Mouse (Mus musculus): ENCODE measurements at regions not wholly inside any gene's neighbourhood (a gene's known extent, or its start where the extent isn't known, plus 50 kb on each side); places are given as distances from the start of the nearest gene placed in this dataset.

DNA sequence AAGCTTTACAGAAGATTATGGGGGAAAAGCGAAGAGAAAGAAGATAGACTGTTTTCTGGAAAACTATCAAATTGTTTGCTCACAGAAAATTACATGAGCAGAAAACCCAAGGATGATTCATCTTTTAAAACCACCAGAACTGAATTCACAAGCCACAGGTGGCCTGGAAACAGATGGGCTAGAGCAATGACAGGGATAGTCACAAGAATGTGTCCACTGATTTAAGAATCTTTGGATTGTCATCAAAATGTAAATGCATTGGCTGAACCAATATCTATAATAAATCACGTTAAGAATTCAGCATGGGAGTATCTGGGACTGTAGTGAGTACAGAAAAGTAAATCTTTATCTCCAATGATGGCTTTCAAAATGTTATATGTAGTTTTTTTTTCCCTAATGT, 602.2 kb downstream of the Ets1 start:
- no peak for DNase-seq

GRCm38 (mm10) chr9:33238846-33239245, 602.8 kb downstream of the Ets1 start:
- DNase-seq: no peak

DNA sequence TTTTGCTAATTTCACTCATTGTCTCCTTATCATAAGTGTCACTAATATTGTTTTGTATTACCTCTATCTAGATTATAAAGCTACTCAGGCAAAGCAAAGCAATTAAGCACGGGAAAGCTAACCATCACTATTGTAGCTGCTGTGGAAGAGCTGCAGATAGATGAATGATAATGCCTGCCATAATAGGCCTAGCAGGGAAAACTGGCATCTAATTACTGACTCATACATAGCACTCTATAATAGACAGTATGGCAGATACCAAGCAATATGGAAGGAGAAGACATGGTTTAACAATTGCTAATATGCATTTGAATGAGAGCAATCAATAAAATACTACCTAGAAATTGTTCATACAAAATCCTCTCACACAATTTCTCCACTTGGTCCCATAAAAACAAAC, 604.5 kb downstream of the Ets1 start:
- DNase-seq: no peak

GRCm38 (mm10) chr9:33240914-33241635, 605.1 kb downstream of the Ets1 start:
- no peak for DNase-seq

DNA sequence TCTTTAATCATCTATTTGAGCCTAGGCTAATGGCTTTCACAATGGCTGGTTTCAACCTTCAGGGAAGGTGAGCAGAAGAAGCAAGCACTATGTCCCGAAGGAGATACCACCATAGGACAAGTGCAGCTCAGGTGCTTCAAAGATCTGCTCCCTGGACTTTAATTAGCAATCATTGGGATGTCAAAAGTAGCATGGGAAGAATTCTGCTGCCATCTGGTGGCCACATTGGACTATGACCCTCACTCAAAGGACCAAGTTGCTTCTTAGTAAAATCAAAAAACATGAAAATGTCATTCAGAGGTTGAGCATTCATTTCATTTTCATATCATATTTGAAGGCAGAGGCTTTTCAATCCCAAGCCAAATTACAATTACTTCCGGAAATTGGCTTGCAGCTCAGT, 610.9 kb downstream of the Ets1 start:
- peak; percentile 17 for DNase-seq

- DNase-seq: no peak
These were observed 622.2 kb downstream of the Ets1 start for GRCm38 (mm10) chr9:33258241-33258640.

DNA sequence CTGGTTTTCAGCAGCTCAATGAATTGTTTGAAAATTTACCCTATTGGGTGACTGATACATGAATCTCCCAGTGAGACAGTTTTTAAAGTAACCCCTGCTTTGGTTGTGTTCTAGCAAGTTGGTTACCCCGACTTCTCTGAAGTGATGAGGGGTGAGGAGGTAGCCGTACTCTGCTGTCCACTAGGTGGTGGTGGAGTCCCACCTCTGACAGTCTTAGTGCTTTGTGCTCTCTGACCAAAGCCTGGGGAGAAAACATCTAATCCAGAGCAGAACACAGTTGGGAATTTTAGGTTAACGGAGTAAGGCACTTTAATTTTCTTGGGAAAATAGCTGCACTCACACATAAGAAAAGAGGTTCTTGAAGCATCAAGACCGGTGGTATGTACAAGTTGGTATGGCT, 624.1 kb downstream of the Ets1 start:
- DNase-seq: peak; percentile 20

DNA sequence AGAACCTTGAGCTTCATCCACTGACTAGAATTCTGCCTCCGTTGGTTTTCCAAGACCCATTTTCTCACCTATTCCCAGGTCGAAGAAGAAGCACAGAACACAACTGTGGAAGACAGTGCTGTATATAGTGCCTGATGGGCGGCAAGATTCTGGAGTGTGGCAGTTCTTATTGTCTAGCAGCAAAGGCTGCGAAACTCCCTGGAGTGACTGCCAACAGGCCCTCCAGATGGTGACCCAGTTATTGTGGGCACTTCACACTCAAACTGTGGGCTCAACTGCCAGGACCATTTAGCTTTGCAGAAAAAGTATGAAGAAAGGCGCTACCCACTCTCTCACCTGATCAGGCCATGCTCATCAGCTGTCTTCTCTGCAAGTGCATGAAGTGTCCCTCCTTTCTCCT, 653.4 kb downstream of the Ets1 start:
- no peak for DNase-seq

- DNase-seq: no peak
These were observed 656.1 kb downstream of the Ets1 start for GRCm38 (mm10) chr9:33292116-33292515.

GRCm38 (mm10) chr9:33295925-33296324, 659.9 kb downstream of the Ets1 start:
- DNase-seq: no peak

DNA sequence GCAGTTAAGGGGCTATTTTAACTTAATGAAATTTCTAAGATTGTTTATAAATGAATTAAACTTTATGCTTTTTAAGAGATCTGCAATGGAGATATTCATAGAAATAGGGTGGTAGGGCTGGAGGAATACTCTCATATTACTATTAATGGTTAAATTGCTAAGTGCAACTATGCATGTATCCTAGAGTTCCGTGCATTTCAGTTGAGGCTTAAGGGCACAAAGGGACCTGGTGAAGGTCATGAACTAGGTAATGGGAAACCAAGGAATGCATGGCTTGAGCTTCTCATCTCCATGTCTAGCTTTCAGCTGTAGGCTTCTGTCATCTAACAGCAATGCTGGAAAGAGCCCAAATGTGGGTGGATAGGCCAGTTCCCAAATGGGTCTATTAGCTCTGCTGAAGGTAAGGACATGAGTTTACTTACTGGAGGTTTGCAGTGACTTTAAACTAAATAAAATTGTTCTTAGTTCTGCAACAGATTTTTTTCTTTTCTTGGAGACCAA, 683.6 kb downstream of the Ets1 start:
- peak; percentile 59 for DNase-seq

- no peak for DNase-seq
These were observed 691.7 kb downstream of the Ets1 start for GRCm38 (mm10) chr9:33327722-33328121.

- DNase-seq: peak; percentile 5
These were observed 714.2 kb downstream of the Ets1 start for GRCm38 (mm10) chr9:33350258-33350657.

- DNase-seq: no peak
These were observed 720.6 kb downstream of the Ets1 start for GRCm38 (mm10) chr9:33356621-33357020.

- DNase-seq: no peak
These were observed 724.9 kb downstream of the Ets1 start for GRCm38 (mm10) chr9:33360966-33361365.

GRCm38 (mm10) chr9:33389170-33389569, 753.1 kb downstream of the Ets1 start:
- no peak for DNase-seq

DNA sequence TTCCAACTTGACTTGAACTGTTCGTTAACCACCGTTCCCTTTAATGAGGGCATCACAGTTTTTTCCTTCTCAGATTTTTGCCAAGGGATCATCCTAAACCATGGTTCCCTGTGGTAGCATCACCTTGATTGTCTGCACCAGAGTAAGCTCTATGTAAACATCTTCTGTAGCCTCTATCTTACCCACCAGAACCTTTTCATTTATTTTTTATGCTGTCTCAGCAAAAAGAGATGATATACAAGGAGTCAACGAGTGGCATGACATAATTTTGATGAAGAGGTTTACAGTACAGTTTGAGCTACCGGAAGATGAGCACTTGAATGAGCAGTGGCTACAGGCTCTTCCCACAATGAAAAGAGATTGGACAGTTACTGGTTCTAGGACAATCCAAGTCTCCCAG, 768.7 kb downstream of the Ets1 start:
- no peak for DNase-seq

DNA sequence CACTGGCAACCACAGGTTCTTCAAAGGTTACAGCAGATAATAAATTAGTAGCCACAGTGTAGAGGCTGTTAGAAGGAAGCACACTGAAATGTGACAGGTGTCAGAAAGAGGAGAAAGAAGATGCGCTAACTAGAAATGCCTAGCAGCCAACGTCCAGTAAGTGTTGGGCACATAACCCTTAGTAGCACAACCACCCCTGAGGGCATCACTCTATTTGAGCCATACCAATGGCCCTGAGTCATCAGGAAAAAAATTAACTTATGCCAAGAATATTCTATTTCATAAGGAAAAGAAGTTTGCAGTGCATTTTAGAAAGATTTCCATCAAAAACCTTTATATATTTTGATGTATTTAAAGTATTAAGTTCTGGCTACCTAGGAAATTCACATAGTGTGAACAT, 771.5 kb downstream of the Ets1 start:
- no peak for DNase-seq

- peak; percentile 41 for DNase-seq
These were observed 787.8 kb downstream of the Ets1 start for GRCm38 (mm10) chr9:33423781-33424180.

DNA sequence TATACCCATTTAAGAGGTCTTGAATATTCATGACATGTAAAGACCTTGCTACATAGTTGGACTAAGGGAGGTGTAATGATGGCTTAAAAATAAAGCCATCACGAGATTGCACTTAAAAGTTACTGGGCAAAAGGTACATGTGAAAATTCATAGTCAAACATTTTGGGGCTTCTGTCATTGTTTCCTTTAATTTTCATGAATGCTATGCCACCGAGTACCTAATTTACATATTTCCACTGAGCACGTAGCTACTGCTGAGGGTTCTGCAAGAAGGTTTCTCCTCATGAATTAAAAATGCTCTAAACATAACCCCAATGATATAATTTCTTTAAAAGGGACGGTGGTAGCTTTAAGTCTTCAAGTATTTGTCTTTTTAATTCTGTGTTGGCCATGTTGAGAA, 800.4 kb downstream of the Ets1 start:
- no peak for DNase-seq

DNA sequence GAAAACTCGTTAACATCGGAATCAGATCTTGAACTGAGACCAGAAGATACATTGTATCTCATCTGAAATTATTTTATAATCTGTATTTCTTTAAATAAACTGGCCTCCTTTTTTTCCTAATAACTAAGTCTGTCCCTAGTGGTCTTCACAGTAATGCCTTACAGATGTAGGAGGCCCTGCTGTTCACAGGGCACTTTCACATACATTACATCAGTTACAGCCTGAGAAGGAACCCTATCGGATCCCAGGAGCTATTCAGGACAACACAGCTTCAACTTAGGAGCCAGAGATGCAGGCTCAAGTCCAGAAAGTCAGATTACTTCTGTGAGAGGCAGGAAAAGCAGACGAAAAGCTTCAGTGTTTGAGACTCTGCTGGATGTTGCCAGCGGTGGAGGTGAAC, 806.2 kb downstream of the Ets1 start:
- DNase-seq: no peak

DNA sequence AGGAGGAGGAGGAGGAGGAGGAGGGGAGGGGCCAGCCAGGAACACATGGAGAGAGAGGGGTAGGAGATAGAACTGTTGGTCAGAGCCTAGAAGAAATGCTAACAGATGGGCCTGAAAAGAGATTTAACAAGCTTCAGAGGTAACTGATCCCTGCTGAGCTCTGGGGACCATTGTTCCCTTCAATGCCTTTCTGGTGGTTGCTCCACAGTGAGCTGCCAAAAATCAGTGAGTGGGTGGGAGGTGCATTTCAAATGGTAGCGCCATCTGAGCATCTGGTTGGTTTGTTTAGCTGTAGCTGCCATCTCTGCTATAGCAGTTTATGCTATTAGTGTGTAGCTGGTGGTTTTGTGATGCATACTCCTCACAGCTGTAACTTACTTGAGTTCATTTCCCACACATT, 809.9 kb downstream of the Ets1 start:
- no peak for DNase-seq

GRCm38 (mm10) chr9:33475106-33475505, 839.1 kb downstream of the Ets1 start:
- DNase-seq: no peak

GRCm38 (mm10) chr9:33482845-33483540, 847.0 kb downstream of the Ets1 start:
- DNase-seq: no peak

GRCm38 (mm10) chr9:33483541-33483846, 847.5 kb downstream of the Ets1 start:
- DNase-seq: no peak

Measured in kidney, adult 11 months (tissue).